Mouse (Mus musculus) left cerebral cortex, postnatal 4 days (tissue): ENCODE measurements around the gene Fsd2. TPM values are rescaled to one million over a fixed set of nuclear protein-coding genes. Genes with fewer than 3 reads are reported as not detected.

Source experiments
- DNase-seq: peaks from one replicate; pipeline ENCODE4 v3.0.0-alpha.2; 2022
- intact Hi-C: fragments of 180-260 bp; cut with DNase I; formaldehyde crosslinking; loops from one replicate; pipeline ENCODE4 v1.15.1; 2025
- total RNA-seq, 2 experiments: library from RNA; stranded (reverse); gene quantifications; 2 replicates each; pipeline ENCODE4 v1.2.3; 2021

The Fsd2 gene
- under 1 TPM in 1 of 2 experiments, not detected in 1; 0.08 TPM for total RNA-seq

DNA sequence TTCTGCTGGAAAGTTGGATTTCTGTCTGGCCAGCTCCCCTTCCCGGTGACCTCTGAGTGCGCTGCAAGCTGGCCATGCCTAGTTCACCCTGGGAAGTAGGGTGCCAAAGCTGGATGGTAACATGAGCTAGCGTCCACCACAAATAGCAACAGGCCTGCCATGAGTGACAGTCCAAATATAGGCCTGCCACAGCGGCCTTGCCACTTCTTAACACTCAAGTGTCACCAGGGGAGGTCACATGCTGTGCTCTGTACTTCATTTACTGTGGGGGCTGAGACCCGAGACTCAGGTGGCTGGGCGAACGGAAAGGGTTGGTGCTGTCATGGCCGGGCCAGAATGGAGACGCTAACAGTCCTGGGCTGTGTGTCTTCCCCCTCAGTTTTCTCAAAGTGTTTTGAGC is at the start of gene Fsd2:
Gene Fsd2, minus strand, starts transcription at position 53 of the 400 bp plus-strand sequence.
- no peak for DNase-seq
- intact Hi-C loops = no loop called here

- DNase-seq = no peak
- intact Hi-C loops = no loop called here
These were observed 48.3 kb upstream of the Fsd2 start for GRCm38 (mm10) chr7:81615031-81615430.

- intact Hi-C loops = no loop called here
These were observed 46.3 kb upstream of the Fsd2 start for GRCm38 (mm10) chr7:81612856-81613635.

GRCm38 (mm10) chr7:81610125-81610524 is 43.4 kb upstream of the Fsd2 start:
- DNase-seq = peak; percentile 34
- intact Hi-C loops = no loop called here

More at GRCm38 (mm10) chr7:81612856-81613635, 46.3 kb upstream of the Fsd2 start:
- no peak for DNase-seq

GRCm38 (mm10) chr7:81606452-81606851 is 39.7 kb upstream of the Fsd2 start:
- peak; percentile 29 for DNase-seq
- intact Hi-C loops = no loop called here

DNA sequence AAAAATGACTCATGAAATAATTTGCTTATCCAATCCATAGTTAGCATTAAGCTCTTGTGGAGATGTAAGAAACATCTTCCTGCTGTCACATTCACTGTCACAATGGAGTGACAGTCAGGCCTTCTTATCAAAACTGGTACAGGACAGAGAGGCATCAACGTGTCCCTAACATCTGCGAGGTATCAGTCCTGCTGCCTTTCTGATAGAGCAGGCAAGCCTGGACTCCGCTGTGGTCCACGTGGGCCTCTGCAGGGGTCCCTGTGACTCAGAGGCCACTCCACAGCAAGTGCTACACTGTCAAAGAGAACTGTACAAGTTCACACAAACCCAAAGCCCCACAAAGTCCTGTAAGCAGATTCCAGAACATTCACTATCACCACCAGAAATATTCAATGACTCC is 38.7 kb upstream of the Fsd2 start:
- no peak for DNase-seq
- intact Hi-C loops = no loop called here

DNA sequence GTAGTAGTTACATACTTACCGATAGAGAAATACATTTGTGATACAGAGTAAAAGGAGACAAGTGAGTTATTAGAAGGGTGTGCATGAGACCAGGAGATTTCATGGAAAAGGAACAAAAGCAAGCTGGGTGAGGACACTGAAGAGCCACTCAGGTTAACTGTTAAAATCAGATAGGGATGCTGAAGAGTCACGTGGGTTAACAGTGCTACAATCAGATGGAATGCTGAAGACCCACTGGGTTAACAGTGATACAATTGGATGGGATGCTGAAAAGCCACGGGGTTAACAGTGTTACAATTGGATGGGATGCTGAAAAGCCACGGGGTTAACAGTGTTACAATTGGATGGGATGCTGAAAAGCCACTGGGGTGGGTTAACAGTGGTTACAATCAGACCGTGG is 38.2 kb upstream of the Fsd2 start:
- intact Hi-C loops = no loop called here
- no peak for DNase-seq

GRCm38 (mm10) chr7:81599379-81600280 is 32.9 kb upstream of the Fsd2 start:
- intact Hi-C loops = no loop called here
- DNase-seq = no peak

DNA sequence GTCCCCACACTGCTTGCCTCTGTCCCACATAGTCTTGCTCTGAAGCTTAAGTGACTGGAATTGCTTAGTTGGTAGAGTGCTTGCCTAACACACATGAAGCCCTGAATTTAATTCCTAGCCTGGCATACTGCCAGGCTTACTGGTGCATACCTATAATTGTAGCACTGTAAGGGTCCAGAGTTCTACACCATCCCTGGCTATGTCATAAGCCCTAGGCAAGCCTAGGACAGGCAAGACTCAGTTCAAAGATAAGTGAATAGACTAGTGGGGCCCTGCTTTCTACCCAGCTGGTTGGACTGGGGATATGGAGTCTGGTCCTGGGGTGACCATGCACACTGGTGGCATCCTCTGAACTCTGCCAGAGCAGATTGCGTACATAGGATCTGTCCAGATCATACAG is 30.9 kb upstream of the Fsd2 start:
- intact Hi-C loops = no loop called here
- no peak for DNase-seq

DNA sequence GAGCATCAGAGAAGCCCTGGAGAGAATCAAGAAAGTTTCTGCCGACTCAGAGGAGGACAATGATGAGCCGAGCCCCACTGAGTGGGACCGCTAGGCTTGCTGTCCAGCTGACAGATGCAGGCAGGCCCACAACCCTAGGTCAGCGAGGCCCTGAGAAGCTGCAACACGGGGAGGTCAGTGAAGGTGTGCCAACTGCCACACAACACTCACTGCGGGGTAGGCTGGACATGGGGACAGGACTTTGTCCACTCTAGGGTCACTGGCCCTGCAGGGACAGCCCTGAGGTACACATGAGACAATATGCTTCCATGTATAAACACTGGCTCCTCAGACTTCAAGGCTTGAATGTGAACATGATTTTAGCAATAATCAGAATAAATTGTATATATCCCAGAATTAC is 29.3 kb upstream of the Fsd2 start:
- intact Hi-C loops = no loop called here
- no peak for DNase-seq

GRCm38 (mm10) chr7:81595056-81595455 is 28.3 kb upstream of the Fsd2 start:
- intact Hi-C loops = no loop called here
- DNase-seq = no peak

GRCm38 (mm10) chr7:81593387-81593786 is 26.6 kb upstream of the Fsd2 start:
- intact Hi-C loops = no loop called here
- no peak for DNase-seq

- intact Hi-C loops = no loop called here
- DNase-seq = no peak
These were observed 25.9 kb upstream of the Fsd2 start for GRCm38 (mm10) chr7:81592686-81593085.

DNA sequence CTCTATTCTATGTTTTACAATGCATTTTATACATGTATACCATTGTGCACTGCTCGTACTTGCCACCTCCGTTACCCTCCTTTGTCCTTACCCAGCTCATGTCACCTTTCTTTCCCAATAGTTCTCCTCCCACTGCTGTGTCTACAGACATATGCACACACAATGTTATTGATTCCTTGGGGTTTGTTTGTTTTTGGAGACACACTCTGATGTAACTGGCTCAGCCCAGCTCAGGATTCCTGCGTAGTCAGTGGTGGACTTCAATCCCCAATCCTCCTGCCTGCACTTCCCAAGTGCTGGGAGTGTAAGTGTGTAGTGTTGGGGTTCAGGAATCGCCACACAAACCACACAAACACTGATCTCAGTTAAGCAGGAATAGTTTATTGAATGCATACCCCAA is 20.5 kb upstream of the Fsd2 start:
- intact Hi-C loops = no loop called here
- DNase-seq = no peak

GRCm38 (mm10) chr7:81585326-81585725 is 18.6 kb upstream of the Fsd2 start:
- intact Hi-C loops = no loop called here
- DNase-seq = no peak

- intact Hi-C loops = no loop called here
- no peak for DNase-seq
These were observed 16.8 kb upstream of the Fsd2 start for GRCm38 (mm10) chr7:81583512-81583911.

DNA sequence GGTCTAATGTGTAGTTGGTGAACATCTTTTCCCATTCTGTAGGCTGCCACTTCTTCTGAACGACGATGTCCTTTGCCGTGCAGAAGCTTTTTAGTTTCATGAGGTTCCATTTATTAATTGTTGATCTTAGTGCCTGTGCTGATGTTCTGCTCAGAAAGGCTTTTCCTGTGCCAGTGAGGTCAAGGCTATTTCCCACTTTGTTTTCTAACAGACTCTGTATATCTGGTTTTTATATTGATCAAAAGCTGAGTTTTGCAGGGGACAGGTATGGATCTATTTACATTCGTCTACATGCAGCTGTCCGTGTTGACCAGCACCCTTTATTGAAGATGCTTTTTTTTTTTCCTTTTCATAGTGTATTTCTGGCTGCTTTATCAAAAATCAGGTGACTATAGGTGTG is 12.6 kb upstream of the Fsd2 start:
- DNase-seq = no peak

DNA sequence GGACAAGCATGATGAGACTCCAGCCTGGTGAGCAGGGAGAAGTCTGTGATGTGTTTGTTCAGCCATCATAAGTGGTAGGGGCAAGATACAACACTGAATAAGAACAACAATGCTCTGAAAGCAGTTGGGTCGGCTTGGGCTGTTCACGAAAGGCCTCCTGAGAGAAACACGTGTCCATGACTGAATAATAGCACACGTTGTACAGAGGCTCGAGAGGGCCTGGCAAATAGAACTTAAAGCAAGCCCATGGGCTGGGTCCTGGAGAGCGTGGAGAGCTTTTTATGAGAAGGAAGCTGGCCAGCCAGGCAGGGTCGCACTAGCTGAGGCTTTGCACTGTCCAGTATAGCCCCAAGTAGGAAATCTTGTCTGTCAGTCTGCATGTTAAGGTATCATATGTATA is 11.7 kb upstream of the Fsd2 start:
- no peak for DNase-seq
- intact Hi-C loops = loop anchor here (10.0 kb wide), 2 partner anchors 114 to 186 kb away; partner anchors contain the start of gene Ramac

More for the DNA sequence above, 12.6 kb upstream of the Fsd2 start:
- intact Hi-C loops = loop anchor here (10.0 kb wide), 2 partner anchors 115 to 185 kb away; partner anchors contain the start of gene Ramac

DNA sequence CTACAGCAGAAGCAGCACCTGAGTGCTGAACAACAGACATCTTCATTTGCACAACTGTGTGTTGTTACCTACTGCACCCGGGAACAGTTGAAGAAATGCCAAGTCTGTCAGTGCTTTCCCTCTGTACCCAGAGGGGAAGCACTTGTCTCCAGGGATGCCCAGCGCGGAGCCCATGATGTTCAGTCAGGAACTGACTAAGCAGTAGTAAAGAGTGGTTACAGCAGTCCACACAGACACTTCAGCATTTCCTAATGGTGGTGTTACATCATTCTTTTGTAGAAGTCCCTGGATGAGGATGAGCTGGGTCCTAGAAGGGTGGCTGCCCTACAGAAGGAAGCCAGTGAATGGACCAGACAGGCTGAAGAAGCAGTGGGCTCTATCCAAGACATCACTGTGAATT is 11.1 kb upstream of the Fsd2 start:
- DNase-seq = no peak
- intact Hi-C loops = loop anchor here (10.0 kb wide), 2 partner anchors 113 to 187 kb away; partner anchors contain the start of gene Ramac

DNA sequence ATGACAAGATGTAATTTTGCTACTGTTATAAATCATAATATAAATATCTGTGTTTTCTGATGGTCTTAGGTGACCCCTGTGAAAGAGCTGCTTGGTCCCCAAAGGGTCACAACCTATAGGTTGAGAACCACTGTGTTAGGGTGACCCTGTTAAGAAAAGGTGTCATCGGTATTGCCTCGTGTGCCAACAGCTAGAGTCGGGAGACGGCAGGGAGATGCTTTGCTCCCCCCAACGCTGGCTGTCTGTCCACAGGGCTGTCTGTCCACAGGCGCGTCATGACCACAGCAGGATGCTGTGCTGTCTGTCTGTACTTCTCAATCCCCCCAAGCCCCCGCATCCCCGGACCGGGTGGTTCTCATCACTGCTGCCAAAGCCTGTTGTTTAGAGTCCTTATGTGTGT is 8.9 kb upstream of the Fsd2 start:
- DNase-seq = no peak
- intact Hi-C loops = loop anchor here (10.0 kb wide), 2 partner anchors 111 to 189 kb away; partner anchors contain the start of gene Ramac

DNA sequence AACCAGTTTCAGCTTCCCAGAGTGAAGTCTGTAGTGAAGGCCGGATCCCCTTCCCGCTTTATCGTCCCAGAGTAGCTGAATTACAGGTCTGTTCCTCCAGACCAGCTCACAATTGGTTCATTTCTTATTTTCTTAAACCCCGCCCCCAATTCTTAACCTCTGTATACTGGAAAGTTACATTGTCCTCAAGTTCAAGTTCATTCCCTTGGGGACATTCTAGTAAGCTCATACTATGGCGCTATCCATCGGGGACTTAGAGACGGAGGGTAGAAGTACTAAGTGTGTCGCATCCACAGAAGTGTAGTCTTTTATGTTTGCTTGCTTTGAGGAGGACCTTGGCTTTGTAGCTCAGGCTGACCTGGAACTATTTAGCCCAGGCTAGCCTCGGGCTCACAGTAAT is 7.1 kb upstream of the Fsd2 start:
- no peak for DNase-seq
- intact Hi-C loops = loop anchor here (10.0 kb wide), 2 partner anchors 109 to 191 kb away; partner anchors contain the start of gene Ramac
